Mouse (Mus musculus) myocyte (in vitro differentiated cells): ENCODE data around the gene Mat2a. TPM values are rescaled to one million over a fixed set of nuclear protein-coding genes. Genes with fewer than 3 reads are reported as not detected.

Source experiments
- H3K27me3 ChIP-seq: one replicate; pipeline ENCODE4 v1.6.1; 2011; ENCODE audit not compliant: control insufficient read depth, insufficient read depth, insufficient read length
- H3K36me3 ChIP-seq: one replicate; pipeline ENCODE4 v1.6.1; 2011; ENCODE audit not compliant: control insufficient read depth, insufficient read depth
- H3K4me2 ChIP-seq: one replicate; pipeline ENCODE4 v1.6.1; 2011; ENCODE audit warnings: low read depth, control low read depth
- H3K4me3 ChIP-seq: one replicate; pipeline ENCODE4 v1.5.1; 2011; ENCODE audit warnings: mild to moderate bottlenecking, control low read depth, moderate library complexity
- H3K79me2 ChIP-seq: one replicate; pipeline ENCODE4 v1.6.1; 2011; ENCODE audit not compliant: control insufficient read depth, insufficient read depth
- H3ac ChIP-seq: one replicate; pipeline ENCODE4 v1.6.1; 2011; ENCODE audit not compliant: control insufficient read depth, insufficient read length
- CEBPB ChIP-seq: IDR thresholded peaks from 2 replicates; pipeline ENCODE4 v1.6.1; 2011; ENCODE audit warnings: mild to moderate bottlenecking, moderate library complexity; ENCODE audit not compliant: poor library complexity, insufficient read depth, severe bottlenecking
- E2F4 ChIP-seq: IDR thresholded peaks from one replicate; pipeline ENCODE4 v1.6.1; 2011; ENCODE audit warnings: mild to moderate bottlenecking, control low read depth, moderate library complexity; ENCODE audit not compliant: insufficient read depth
- MAX ChIP-seq: IDR thresholded peaks from one replicate; pipeline ENCODE4 v1.6.1; 2011; ENCODE audit warnings: low read depth, mild to moderate bottlenecking, control low read depth
- MYOD1 ChIP-seq, 3 experiments: IDR thresholded peaks; one replicate each; pipeline ENCODE4 v1.6.1; 2011; ENCODE audit warnings: control low read depth in 2 of 3, low read depth in 2 of 3, mild to moderate bottlenecking in 2 of 3, moderate library complexity in 1 of 3; ENCODE audit not compliant: insufficient read length in 2 of 3, control insufficient read depth in 1 of 3
- MYOG ChIP-seq, 3 experiments: IDR thresholded peaks; one replicate each; pipeline ENCODE4 v1.6.1; 2011; ENCODE audit warnings: control low read depth in 2 of 3, low read depth in 2 of 3, mild to moderate bottlenecking in 2 of 3; ENCODE audit not compliant: insufficient read length in 2 of 3, control insufficient read depth in 1 of 3, insufficient read depth in 1 of 3
- POLR2A ChIP-seq: IDR thresholded peaks from one replicate; pipeline ENCODE4 v1.6.1; 2011; ENCODE audit warnings: low read depth, mild to moderate bottlenecking, control low read depth, moderate library complexity; ENCODE audit not compliant: insufficient read length
- POLR2AphosphoS2 ChIP-seq: IDR thresholded peaks from one replicate; pipeline ENCODE4 v1.6.1; 2011; ENCODE audit warnings: low read depth, control low read depth; ENCODE audit not compliant: insufficient read length
- REST ChIP-seq: IDR thresholded peaks from one replicate; pipeline ENCODE4 v1.6.1; 2011; ENCODE audit warnings: mild to moderate bottlenecking, control low read depth, moderate library complexity; ENCODE audit not compliant: insufficient read depth, insufficient read length
- SRF ChIP-seq: IDR thresholded peaks from one replicate; pipeline ENCODE4 v1.6.1; 2011; ENCODE audit warnings: low read depth; ENCODE audit not compliant: control insufficient read depth, insufficient read length
- TCF12 ChIP-seq: IDR thresholded peaks from one replicate; pipeline ENCODE4 v1.6.1; 2011; ENCODE audit warnings: mild to moderate bottlenecking, control low read depth; ENCODE audit not compliant: poor library complexity, insufficient read depth, severe bottlenecking
- TCF3 ChIP-seq: IDR thresholded peaks from one replicate; pipeline ENCODE4 v1.6.1; 2011; ENCODE audit warnings: low read depth, control low read depth; ENCODE audit not compliant: insufficient read length
- USF1 ChIP-seq: IDR thresholded peaks from one replicate; pipeline ENCODE4 v1.6.1; 2011; ENCODE audit warnings: low read depth, mild to moderate bottlenecking, control low read depth, moderate library complexity
- polyA plus RNA-seq: library from polyadenylated mRNA; unstranded; fragments of >200 nt; fragmentation: generic; extraction: Trizol; gene quantifications from one replicate; pipeline ENCODE4 v1.2.1, GENCODE M21; 2012; ENCODE audit warnings: missing spikeins

Gene Mat2a
- polyA plus RNA-seq, 1 experiment: 142 TPM

DNA sequence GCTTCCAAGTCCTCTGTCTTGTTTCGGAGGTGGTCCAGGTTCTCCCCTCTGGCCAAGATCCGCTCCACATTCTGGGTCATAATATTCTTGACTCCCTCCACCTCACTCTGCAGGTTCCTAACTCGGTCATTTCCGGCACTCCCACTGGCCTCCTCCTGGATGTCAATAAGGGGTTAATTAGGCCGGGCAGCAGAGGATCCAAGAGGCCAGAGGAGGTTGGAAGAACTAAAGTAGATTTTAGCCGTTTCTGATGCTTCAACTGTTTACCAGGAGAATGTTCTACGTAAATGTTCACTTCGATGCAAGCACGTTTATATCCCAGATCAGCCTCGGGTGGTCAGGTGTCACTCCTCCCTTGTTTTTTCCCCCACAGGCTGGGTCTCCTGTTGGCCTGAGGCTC lies 51.1 kb downstream of the Mat2a start:
- TF ChIP-seq MYOD1 (IDR thresholded peaks at IDR 0.05; ENCODE audit: control insufficient read depth in 1 of 3, insufficient read length in 2 of 3, low read depth in 2 of 3) (no peak), E2F4 (no peak), CEBPB (no peak), MAX (no peak), TCF12 (no peak)
- H3K27me3 ChIP-seq: no peaks in the 10 kb centered on the region
- H3K4me2 ChIP-seq: no peak overlapping the region
- no peak overlapping the region for H3K4me3 ChIP-seq
- peaks cover 3% of the 10 kb centered on the region for H3K36me3 ChIP-seq
- no peak overlapping the region for H3ac ChIP-seq
- H3K79me2 ChIP-seq: no peaks in the 10 kb centered on the region

DNA sequence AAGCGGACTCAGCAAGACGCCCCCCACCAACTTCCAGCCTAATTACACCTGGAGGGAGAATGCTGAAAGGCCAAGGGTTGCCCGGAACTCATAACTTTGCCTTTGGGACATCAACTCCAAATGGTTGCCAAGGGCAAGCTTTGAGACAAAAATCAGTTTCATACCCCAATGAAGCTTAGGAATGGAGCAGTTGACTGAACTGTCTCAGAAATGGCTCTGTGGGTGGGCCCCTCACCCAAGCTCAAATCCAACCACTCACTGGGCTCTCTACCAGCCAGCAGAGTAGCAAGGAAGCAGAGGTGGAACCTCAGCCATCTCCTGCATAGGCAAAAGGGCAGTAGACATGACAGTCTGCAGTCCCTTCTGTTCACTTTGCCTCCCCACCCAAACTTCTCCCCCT lies 51.5 kb downstream of the Mat2a start:
- Histone ChIP-seq H3K36me3 (peaks cover 3% of the 10 kb centered on the region), H3K4me3 (no peak overlapping the region), H3K4me2 (no peak overlapping the region), H3K27me3 (no peaks in the 10 kb centered on the region), H3K79me2 (no peaks in the 10 kb centered on the region), H3ac (no peak overlapping the region)
- TF ChIP-seq TCF12 (no peak), USF1 (no peak)

DNA sequence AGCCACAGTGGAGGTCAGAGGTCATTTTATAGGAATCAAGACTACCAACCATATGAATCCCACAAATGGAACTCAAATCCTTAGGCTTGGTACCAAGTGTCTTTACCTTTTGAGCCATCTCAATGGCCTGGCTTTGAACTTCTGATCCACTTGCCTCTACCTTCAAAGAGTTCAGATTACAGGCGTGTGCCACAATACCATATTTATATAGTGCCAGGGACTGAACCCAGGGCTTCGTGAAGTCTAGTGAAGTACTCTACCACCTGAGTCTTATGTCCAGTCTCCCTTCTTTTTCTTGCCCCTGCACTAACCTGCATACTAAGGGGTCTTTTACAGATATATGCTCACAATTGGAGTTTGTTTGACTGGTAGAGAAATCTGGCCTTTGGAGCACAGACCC lies 52.8 kb downstream of the Mat2a start:
- Histone ChIP-seq H3K79me2 (no peaks in the 10 kb centered on the region), H3K4me3 (no peak overlapping the region), H3K4me2 (no peak overlapping the region), H3K27me3 (no peaks in the 10 kb centered on the region), H3ac (no peak overlapping the region), H3K36me3 (peaks cover 3% of the 10 kb centered on the region)
- TF ChIP-seq TCF12 (no peak), TCF3 (no peak), CEBPB (no peak), MAX (no peak), MYOD1 (IDR thresholded peaks at IDR 0.05; ENCODE audit: control insufficient read depth in 1 of 3, insufficient read length in 2 of 3, low read depth in 2 of 3) (no peak), MYOG (IDR thresholded peaks at IDR 0.05; ENCODE audit: control insufficient read depth in 1 of 3, insufficient read depth in 1 of 3, insufficient read length in 2 of 3, low read depth in 2 of 3) (no peak), POLR2AphosphoS2 (no peak), SRF (no peak), REST (no peak), POLR2A (no peak), USF1 (no peak), E2F4 (no peak)

- no peak for TF ChIP-seq CEBPB
- TF ChIP-seq MYOD1 (IDR thresholded peaks at IDR 0.05; ENCODE audit: control insufficient read depth in 1 of 3, insufficient read length in 2 of 3, low read depth in 2 of 3): no peak
- Histone ChIP-seq H3K79me2 (no peaks in the 10 kb centered on the region), H3ac (no peak overlapping the region), H3K36me3 (peaks cover 3% of the 10 kb centered on the region), H3K4me3 (no peak overlapping the region), H3K4me2 (no peak overlapping the region), H3K27me3 (no peaks in the 10 kb centered on the region)
These were observed 54.1 kb downstream of the Mat2a start for GRCm38 (mm10) chr6:72385258-72385657.

DNA sequence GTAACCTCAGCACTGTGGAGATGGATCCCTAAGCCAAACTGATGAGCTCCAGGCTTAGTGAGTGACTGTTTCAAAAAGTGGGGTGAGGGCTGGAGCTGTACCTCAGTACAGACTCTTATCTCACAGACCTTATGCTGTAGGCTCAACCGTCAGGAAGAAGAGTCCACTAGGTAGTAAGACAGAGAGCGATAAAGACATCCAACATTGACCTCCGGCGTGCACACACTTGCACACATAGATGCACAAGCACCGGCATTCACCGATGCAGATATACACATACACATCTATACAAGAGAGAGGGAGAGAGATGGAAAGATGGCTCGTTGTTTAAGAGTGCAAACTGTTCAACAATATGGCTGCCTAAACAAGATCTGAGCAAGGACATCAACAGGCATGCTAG lies 55.4 kb downstream of the Mat2a start:
- TF ChIP-seq MYOG (IDR thresholded peaks at IDR 0.05; ENCODE audit: control insufficient read depth in 1 of 3, insufficient read depth in 1 of 3, insufficient read length in 2 of 3, low read depth in 2 of 3) (no peak), SRF (no peak), TCF3 (no peak), POLR2A (no peak), REST (no peak), MYOD1 (IDR thresholded peaks at IDR 0.05; ENCODE audit: control insufficient read depth in 1 of 3, insufficient read length in 2 of 3, low read depth in 2 of 3) (no peak), TCF12 (no peak), E2F4 (no peak), CEBPB (no peak), POLR2AphosphoS2 (no peak), USF1 (no peak), MAX (no peak)
- H3K79me2 ChIP-seq: peaks cover 11% of the 10 kb centered on the region
- peaks cover 3% of the 10 kb centered on the region for H3K36me3 ChIP-seq
- no peak overlapping the region for H3K4me2 ChIP-seq
- no peak overlapping the region for H3ac ChIP-seq
- no peak overlapping the region for H3K4me3 ChIP-seq
- H3K27me3 ChIP-seq: no peaks in the 10 kb centered on the region
